Mouse (Mus musculus) kidney, embryonic 14.5 days (tissue): Measurements from ENCODE around the gene Chst1. TPM values are rescaled to one million over a fixed set of nuclear protein-coding genes. Genes with fewer than 3 reads are reported as not detected.

Source experiments
- ATAC-seq: fragments of 200-750 bp; cut with Nextera tagmentation; 2 replicates; pipeline ENCODE4 v1.8.0; 2017; ENCODE audit warnings: moderate number of reproducible peaks, mild to moderate bottlenecking, moderate TSS enrichment, moderate library complexity; ENCODE audit not compliant: low FRiP score, low TSS enrichment
- H3K27ac ChIP-seq: fragments of 300-500 bp; sonication (generic); 2 replicates; pipeline ENCODE4 v1.5.1; 2014; ENCODE audit warnings: low read depth, mild to moderate bottlenecking, low read length, moderate library complexity, mixed read lengths
- H3K27me3 ChIP-seq: fragments of 300-500 bp; sonication (generic); 2 replicates; pipeline ENCODE4 v1.6.1; 2014; ENCODE audit warnings: mild to moderate bottlenecking, low read length; ENCODE audit not compliant: control insufficient read depth, insufficient read depth
- H3K36me3 ChIP-seq: fragments of 300-500 bp; sonication (generic); 2 replicates; pipeline ENCODE4 v1.6.1; 2014; ENCODE audit warnings: low read length, mixed read lengths; ENCODE audit not compliant: control insufficient read depth, insufficient read depth
- H3K4me1 ChIP-seq: fragments of 300-500 bp; sonication (generic); 2 replicates; pipeline ENCODE4 v1.6.1; 2014; ENCODE audit warnings: low read length, mixed read lengths; ENCODE audit not compliant: control insufficient read depth, insufficient read depth
- H3K4me2 ChIP-seq: fragments of 300-500 bp; sonication (generic); replicated peaks from 2 replicates; pipeline ENCODE4 v1.6.1; 2014; ENCODE audit warnings: low read depth, mild to moderate bottlenecking, low read length
- H3K4me3 ChIP-seq: fragments of 300-500 bp; sonication (generic); 2 replicates; pipeline ENCODE4 v1.5.1; 2014; ENCODE audit warnings: mild to moderate bottlenecking, low read length
- H3K9ac ChIP-seq: fragments of 300-500 bp; sonication (generic); 2 replicates; pipeline ENCODE4 v1.6.1; 2014; ENCODE audit warnings: low read depth, mild to moderate bottlenecking, low read length, moderate library complexity
- H3K9me3 ChIP-seq: fragments of 300-500 bp; sonication (generic); 2 replicates; pipeline ENCODE4 v1.6.1; 2016; ENCODE audit warnings: low read length; ENCODE audit not compliant: control insufficient read depth
- WGBS: fragments of 180-500 bp; shearing (Covaris S2); extraction: QIAGEN DNeasy Blood & Tissue Kit; methylation state at CpG from one replicate; pipeline ENCODE4 v1.1.7; 2014; 5-methylcytosine and 5-hydroxymethylcytosine counted together
- polyA plus RNA-seq: library from polyadenylated mRNA; unstranded; fragments of >200 nt; fragmentation: Nextera tagmentation; extraction: Ambion mirVana; gene quantifications from 2 replicates; pipeline ENCODE4 v1.2.1, GENCODE M21; 2014

Gene Chst1
- polyA plus RNA-seq, 1 experiment from 2014 or later: 6.4 TPM

DNA sequence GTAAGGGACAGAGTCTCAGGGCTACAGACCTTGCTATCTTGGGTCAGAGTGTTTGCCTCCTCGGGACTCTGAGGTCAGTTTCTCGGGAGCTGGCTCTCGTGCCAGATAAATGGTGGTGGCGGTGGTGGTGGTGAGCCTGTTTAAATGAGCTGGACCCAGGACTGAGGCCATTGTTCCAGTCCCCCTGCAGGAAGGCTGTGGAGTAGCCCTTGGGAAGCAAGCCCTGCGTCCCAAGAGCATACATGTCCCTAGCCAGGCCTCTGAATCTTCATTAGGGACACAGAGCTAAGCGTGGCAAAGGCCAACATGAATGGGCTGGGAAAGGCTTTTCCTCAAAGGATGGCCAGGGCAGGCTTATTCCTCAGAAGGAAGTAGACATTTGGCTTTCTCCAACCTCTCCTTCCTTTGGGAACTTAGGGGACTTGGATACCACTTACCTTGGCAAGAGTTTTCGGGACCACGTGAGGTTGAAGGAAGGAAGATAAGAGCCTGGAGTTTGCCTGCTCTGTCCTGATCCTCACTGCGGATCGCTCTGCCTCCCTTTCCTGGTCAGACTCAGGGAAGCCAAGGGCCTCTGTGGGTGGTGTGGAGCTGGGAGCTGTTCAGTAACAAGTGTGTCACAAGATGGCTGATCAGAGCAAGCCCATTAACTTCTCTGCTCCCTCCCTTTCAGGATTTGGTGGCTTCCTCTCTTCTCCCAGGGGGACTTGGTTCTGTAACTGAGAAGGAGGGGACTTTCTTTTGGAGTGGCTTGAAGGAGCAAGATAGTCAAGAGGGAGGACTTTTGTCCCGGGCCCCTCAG lies 4.4 kb upstream of the Chst1 start:
- Histone ChIP-seq H3K4me3 (no peak overlapping the region), H3K27me3 (no peaks in the 10 kb centered on the region), H3K9me3 (no peaks in the 10 kb centered on the region), H3K36me3 (no peaks in the 10 kb centered on the region), H3K27ac (no peak overlapping the region), H3K9ac (no peak overlapping the region), H3K4me2 (no peak overlapping the region), H3K4me1 (no peaks in the 10 kb centered on the region)
- ATAC-seq: no peak
- 67% methylated on average over 11 of the region's 11 CpGs for WGBS

DNA sequence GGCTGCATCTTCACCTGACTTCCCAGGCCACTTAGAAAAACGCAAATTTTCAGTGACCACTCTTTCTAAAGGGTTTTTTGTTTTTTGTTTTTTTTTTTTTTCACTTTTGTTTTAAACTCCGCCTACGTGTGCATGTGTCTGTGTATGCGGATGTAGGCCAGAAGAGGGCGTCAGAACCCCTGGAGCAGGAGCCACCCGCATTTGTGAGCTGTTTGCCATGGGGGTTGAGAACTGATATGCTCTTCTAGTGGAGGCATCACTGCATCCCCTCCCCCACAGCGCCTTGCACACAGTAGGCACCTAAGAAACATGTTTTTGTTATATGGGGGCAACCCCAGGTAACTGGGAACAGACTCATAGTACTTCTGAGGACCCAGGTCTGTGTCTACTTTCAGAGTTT lies 2.2 kb upstream of the Chst1 start:
- H3K4me2 ChIP-seq: no peak overlapping the region
- no peaks in the 10 kb centered on the region for H3K36me3 ChIP-seq
- H3K27ac ChIP-seq: no peak overlapping the region
- no peak overlapping the region for H3K4me3 ChIP-seq
- WGBS: 19% methylated on average over 7 of the region's 7 CpGs
- peaks cover 3% of the 10 kb centered on the region; the same call in 1 of the 2 replicates for H3K27me3 ChIP-seq
- H3K4me1 ChIP-seq: peaks cover 17% of the 10 kb centered on the region
- no peak overlapping the region for H3K9ac ChIP-seq
- no peak for ATAC-seq
- H3K9me3 ChIP-seq: no peaks in the 10 kb centered on the region

DNA sequence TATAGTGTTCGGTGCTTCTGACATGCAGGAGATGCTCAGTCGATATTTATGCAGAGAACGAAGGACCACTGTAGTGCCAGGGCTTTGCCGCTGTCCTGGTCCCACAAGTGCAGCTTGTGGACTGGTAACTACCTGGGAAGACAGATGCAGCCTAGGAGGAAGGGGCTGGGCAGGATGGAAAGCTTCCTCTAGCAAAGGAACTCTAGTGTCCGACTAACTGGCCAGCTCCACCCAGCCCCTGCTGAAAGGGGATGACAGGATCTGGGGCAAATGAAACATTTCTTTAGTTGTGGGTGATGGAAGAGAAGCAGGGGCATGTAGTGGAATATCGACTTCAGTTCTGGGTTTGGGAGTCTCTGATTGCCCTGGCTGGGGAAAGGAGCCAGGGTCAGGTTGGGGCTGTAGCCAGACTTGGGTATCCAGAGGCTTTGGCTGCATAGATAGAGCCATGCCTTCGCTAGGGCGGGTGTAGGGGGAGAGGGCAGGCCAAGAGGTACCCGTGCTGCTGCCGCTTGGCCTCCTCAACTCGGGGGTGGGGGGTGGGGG lies 493 bp upstream of the Chst1 start:
- H3K4me1 ChIP-seq: peaks cover 28% of the 10 kb centered on the region
- no peaks in the 10 kb centered on the region for H3K36me3 ChIP-seq
- peak overlapping the region; percentile 74; the same call in 1 of the 2 replicates for H3K9ac ChIP-seq
- no peaks in the 10 kb centered on the region for H3K9me3 ChIP-seq
- peak; percentile 38 for ATAC-seq
- WGBS: 26% methylated on average over 11 of the region's 11 CpGs
- H3K27ac ChIP-seq: no peak overlapping the region
- H3K4me3 ChIP-seq: peak overlapping the region; percentile 63
- H3K27me3 ChIP-seq: peaks cover 4% of the 10 kb centered on the region; the same call in 1 of the 2 replicates
- H3K4me2 ChIP-seq: peak overlapping the region; percentile 99

DNA sequence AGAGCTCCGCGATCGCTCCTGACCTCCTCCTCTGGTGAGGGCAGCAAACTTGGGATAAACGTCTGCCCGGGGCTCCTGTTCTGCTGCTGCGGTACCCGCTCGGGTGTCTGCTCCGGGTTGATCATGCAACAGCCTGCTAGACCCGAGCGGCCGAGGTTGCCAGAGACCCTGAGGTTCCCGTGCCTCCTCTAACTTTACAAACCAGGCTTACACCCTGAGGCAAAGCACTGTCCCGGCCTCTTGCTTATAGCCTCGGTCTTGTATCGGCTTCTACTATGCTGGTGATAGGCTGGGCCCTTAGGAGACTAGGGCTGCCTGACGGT lies 802 bp downstream of the Chst1 start:
- Histone ChIP-seq H3K4me1 (peaks cover 28% of the 10 kb centered on the region), H3K9me3 (no peaks in the 10 kb centered on the region), H3K27ac (no peak overlapping the region), H3K4me2 (peak overlapping the region; percentile 99), H3K27me3 (peaks cover 4% of the 10 kb centered on the region; the same call in 1 of the 2 replicates), H3K4me3 (peak overlapping the region; percentile 63), H3K9ac (peak overlapping the region; percentile 74), H3K36me3 (no peaks in the 10 kb centered on the region)
- 1% methylated on average over 17 of the region's 17 CpGs for WGBS
- 0 out of 2 replicates have a peak, but pooled peaks have one; percentile 10 for ATAC-seq

DNA sequence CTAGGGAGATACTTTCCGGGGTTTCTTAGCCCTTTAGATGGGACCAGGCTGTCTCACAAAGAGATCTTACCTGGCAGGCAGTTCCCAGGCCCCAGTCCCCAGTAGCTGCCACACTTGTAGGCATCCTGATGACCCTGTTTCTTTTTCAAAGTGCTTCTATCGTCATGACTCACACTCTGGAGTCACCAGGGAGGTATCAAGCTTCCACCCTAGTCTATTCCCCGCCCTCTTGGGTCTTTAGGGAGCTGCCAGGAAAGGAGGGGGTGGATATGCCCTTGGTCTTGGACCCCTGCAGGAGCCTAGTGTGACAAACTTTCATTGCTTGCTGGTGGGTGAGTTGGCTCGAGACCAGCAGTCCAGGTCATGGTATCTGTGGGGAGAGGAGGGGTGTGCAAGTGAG lies 1.7 kb downstream of the Chst1 start:
- no peak overlapping the region for H3K4me3 ChIP-seq

DNA sequence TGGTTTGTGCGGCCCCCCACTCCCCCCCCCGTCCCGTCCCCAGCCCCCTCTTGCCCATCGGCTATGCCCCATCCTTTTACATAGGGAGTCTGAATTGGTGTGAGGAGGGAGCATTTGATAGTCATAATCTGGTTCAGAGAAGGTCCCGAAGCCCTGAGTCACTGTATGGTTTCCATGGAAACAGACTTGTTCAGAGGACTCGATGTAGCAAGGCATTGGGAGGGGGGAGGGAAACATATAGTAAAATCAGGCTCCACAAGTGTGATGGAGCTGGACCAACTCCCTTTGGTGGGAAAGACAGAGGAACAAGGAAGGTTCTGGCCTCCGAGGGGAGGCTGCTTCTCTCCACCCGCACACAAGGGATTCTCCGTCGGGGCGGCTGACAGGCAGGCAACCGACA lies 2.6 kb downstream of the Chst1 start:
- Histone ChIP-seq H3K4me1 (peaks cover 28% of the 10 kb centered on the region), H3K27ac (no peak overlapping the region), H3K9ac (no peak overlapping the region), H3K27me3 (peaks cover 4% of the 10 kb centered on the region; the same call in 1 of the 2 replicates), H3K36me3 (no peaks in the 10 kb centered on the region), H3K4me3 (no peak overlapping the region), H3K9me3 (no peaks in the 10 kb centered on the region), H3K4me2 (0 out of 2 replicates have a peak overlapping the region, but pooled peaks have one; percentile 3)
- 31% methylated on average over 12 of the region's 12 CpGs for WGBS
- no peak for ATAC-seq

More for the DNA sequence above, 1.7 kb downstream of the Chst1 start:
- WGBS: 42% methylated on average over 4 of the region's 4 CpGs
- Histone ChIP-seq H3K36me3 (no peaks in the 10 kb centered on the region), H3K27ac (no peak overlapping the region), H3K9me3 (no peaks in the 10 kb centered on the region), H3K27me3 (peaks cover 4% of the 10 kb centered on the region; the same call in 1 of the 2 replicates), H3K4me2 (peak overlapping the region; percentile 99), H3K4me1 (peaks cover 28% of the 10 kb centered on the region), H3K9ac (no peak overlapping the region)
- ATAC-seq: no peak

DNA sequence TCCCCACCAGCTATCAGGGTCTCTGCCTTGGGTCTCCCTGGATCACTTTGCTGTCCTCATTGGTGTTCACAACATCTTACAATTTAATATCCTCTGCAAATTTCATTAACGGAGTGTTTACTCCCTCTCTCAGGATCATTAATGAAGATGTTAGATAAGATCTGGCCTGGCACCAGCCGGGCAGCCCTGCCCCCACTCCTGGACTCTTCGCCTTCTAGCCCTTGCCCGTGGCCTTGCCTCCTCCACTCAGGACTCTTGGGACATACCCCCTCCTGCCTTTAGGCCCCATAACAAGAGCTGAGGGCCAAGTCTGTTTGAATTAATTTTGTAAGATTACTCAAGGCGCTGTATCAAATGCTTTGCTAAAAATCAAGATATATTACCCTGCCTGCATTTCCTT lies 4.1 kb downstream of the Chst1 start:
- H3K4me2 ChIP-seq: no peak overlapping the region
- no peak overlapping the region for H3K9ac ChIP-seq
- H3K4me3 ChIP-seq: no peak overlapping the region
- no peaks in the 10 kb centered on the region for H3K9me3 ChIP-seq
- H3K4me1 ChIP-seq: peaks cover 28% of the 10 kb centered on the region
- H3K27ac ChIP-seq: no peak overlapping the region
- peaks cover 4% of the 10 kb centered on the region; the same call in 1 of the 2 replicates for H3K27me3 ChIP-seq
- no peak for ATAC-seq
- 32% methylated on average over 5 of the region's 5 CpGs for WGBS
- no peaks in the 10 kb centered on the region for H3K36me3 ChIP-seq

DNA sequence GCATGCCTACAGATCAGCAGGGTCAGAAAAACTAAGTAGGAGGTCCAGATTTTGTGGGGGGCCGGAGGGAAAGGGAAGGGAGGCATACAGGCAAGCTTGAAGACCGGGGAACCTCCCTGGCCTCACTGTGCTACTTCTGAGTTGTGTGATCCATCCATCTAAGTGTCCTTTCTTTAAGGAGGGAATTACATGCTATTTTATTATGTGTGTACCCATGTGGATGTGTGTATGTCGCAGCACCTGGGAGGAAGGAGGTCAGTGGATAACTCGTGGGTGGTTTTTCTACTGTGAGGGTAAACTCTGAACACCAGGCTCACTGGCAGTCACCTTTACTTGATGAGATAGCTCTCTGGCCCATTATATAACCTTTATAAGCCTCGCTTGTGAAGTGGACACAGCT lies 5.1 kb downstream of the Chst1 start:
- no peak overlapping the region for H3K27ac ChIP-seq
- H3K4me1 ChIP-seq: peaks cover 28% of the 10 kb centered on the region
- peaks cover 4% of the 10 kb centered on the region; the same call in 1 of the 2 replicates for H3K27me3 ChIP-seq
- H3K36me3 ChIP-seq: no peaks in the 10 kb centered on the region
- WGBS: 84% methylated on average over 5 of the region's 5 CpGs
- no peak overlapping the region for H3K9ac ChIP-seq
- no peak overlapping the region for H3K4me3 ChIP-seq
- H3K4me2 ChIP-seq: no peak overlapping the region
- H3K9me3 ChIP-seq: no peaks in the 10 kb centered on the region
- ATAC-seq: no peak

DNA sequence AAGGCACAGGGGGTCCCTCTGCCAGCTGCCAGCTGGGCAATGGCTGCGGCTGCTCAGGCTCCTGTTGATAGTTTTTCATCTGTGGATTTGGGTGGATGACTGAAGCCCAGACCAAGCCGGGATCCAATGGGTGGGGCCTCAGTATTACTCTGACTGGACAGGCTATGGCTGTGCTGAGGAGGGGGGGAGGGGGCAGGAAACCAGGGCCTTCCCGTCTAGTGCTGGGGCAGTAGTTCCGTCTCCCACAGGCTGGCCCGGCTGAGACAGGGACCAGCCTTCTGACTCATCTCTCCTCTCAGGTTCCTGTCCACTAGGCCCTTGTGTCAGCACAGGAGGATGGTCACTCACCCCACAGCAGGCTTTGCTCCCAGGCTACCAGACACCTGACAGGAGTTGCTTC lies 6.5 kb downstream of the Chst1 start:
- no peak overlapping the region for H3K4me3 ChIP-seq
- H3K4me2 ChIP-seq: no peak overlapping the region
- H3K9me3 ChIP-seq: no peaks in the 10 kb centered on the region
- H3K36me3 ChIP-seq: no peaks in the 10 kb centered on the region
- peaks cover 4% of the 10 kb centered on the region; the same call in 1 of the 2 replicates for H3K27me3 ChIP-seq
- no peak overlapping the region for H3K9ac ChIP-seq
- H3K27ac ChIP-seq: no peak overlapping the region
- no peak for ATAC-seq
- H3K4me1 ChIP-seq: peaks cover 22% of the 10 kb centered on the region
- 68% methylated on average over 5 of the region's 5 CpGs for WGBS
